Mouse (Mus musculus) embryonic fibroblast, embryonic 13.5 days (primary cell): ENCODE data around the gene Acsf2.

Experiments
- CTCF ChIP-seq: IDR thresholded peaks from 2 replicates; pipeline ENCODE4 v1.5.1; 2011; ENCODE audit warnings: mild to moderate bottlenecking, control low read depth, low read length, moderate library complexity, borderline replicate concordance; ENCODE audit not compliant: insufficient read depth
- POLR2A ChIP-seq: IDR thresholded peaks from 2 replicates; pipeline ENCODE4 v1.6.1; 2011; ENCODE audit warnings: low read depth, mild to moderate bottlenecking, control low read depth, low read length, moderate library complexity

GRCm38 (mm10) chr11:94629884-94630198, 28.2 kb upstream of the Acsf2 start:
- no peak for TF ChIP-seq POLR2A
- TF ChIP-seq CTCF, result no peak
